Mouse (Mus musculus): ENCODE measurements around the gene Unkl. TPM values are rescaled to one million over a fixed set of nuclear protein-coding genes. Genes with fewer than 3 reads are reported as not detected.

Unkl gene
- polyA plus RNA-seq, 1 experiment, result 20.2 TPM

DNA sequence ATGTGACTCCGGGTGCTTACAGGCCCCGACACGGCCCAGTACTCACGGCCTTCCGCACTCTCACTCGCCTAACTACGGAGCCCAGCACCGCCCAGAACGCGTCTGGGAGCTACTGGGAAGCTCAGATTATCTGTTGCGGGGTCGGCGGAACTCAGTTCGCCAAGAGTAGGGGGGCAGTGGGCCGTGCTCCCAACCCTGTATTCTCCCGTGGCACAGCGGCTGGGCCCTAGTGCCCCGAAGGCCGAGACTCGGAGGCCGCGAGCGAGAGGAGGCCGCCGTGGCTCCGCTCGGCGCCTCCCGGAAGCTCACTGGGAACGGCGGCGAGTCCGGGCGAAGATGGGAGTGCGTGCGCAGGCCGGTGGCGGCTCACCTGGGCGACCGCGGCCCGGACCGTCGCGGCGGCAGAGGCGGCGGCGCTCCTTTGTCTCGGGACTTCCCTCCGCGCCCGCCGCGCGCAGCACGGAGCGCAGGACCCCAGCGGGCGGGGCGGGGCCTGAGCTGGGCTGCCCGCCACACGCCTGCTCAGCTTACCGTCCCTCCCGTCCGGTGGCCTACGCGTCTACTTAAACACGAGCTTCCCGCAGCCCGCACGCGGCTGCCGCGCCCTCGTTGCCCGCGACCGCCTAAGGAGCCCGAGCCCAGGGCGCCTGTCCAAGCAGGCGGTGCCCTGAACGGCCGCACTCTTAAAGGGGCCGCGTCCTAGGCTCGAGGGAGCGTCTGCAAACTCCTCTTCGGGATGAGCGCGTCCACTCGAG is 84.9 kb downstream of the Unkl start:
- Histone ChIP-seq H3K9me3 (no peaks in the 10 kb centered on the region), H3K27me3 (replicated peaks) (peaks cover 5% of the 10 kb centered on the region), H3K4me1 (peaks cover 54% of the 10 kb centered on the region), H3K4me3 (replicated peaks) (peak overlapping the region; percentile 95), H3K36me3 (replicated peaks; ENCODE audit: low read length) (peaks cover 29% of the 10 kb centered on the region)
- TF ChIP-seq FLI1 (IDR thresholded peaks at IDR 0.05; ENCODE audit: low read length) (no peak), GATA1 (IDR thresholded peaks at IDR 0.05; ENCODE audit: borderline replicate concordance, low read length) (no peak)

DNA sequence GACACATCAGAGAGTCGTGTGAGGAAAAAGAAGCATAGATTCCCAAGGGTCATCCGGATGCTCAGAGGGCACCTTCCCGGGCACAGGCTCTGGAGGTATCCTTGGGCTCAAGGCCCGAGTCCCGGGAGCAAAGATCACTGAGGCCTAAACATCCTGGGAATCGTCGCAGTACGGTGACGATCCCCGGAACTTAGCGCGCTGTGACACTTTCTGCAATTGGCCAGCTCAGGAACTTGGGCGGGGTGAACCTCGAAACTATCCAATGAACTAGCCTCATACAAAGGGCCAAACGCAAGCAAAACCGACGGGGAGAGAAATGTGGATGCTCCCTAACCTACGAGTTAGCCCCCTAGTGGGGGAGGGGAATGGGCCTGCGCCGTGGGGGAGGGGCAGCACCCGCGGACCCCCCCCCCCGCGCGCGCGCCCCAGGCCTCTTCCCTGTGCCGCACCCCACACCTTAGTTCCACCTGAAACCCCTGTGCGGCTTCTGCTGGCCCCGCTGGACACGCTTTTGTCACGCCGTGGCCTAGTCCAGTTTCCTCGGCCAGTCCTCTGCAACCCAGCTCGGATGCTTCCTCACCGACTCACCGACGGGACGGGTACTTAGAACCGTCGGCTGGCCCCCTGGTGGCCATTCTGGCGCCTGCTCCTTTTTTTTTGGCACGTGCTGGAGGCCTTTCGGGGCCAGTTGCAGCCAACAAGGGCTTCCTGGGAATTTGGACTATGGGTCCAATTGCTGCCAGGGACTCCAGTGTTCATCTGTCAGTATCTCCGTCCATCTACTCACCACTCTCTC is 85.7 kb downstream of the Unkl start:
- H3K9me3 ChIP-seq, result no peaks in the 10 kb centered on the region
- TF ChIP-seq FLI1 (IDR thresholded peaks at IDR 0.05; ENCODE audit: low read length) (no peak), GATA1 (IDR thresholded peaks at IDR 0.05; ENCODE audit: borderline replicate concordance, low read length) (no peak)
- peak overlapping the region; percentile 95 for H3K4me3 ChIP-seq (replicated peaks)
- H3K27me3 ChIP-seq (replicated peaks), result peaks cover 7% of the 10 kb centered on the region
- H3K4me1 ChIP-seq, result peaks cover 48% of the 10 kb centered on the region
- H3K36me3 ChIP-seq (replicated peaks; ENCODE audit: low read length), result peaks cover 21% of the 10 kb centered on the region

DNA sequence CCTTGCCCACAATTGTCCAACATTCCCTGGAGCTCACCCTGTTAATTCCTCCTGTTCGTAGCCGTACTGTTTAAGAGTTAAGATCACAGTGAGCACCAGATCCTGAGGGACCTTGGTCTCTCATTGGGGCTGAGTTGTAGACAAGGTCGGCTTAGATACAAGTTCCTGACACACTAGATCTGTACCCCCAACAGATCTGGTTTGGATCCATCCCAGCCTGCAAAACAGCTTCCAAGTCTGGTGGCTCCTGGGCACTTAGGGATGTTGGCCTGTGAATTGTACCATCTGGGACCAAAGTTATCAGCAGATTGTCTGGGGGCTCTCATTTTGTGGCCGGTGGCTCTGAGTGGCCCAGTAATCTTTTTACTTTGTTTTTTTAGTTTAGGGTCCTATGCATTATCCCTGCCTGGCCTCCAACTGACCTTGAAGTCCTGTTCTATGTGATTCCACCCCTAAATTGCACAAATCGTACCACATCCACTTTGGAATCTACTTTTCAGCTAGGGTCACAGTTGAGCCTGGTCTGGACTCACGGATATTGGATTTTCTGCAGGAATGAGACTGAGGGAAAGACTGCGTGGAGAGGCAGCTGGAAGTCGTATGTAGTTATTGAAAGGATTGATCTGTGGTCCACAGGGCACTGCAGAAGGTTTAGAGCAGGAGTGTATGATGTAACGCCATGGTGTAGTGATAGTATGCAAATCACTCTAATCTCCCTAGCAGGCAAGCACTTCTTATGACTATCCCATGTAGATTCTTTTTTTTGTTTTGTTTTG is 86.6 kb downstream of the Unkl start, which contains the start of gene Ube2i:
Gene Ube2i (minus strand): TSS at position 52 of the 776 bp plus-strand sequence.
- Histone ChIP-seq H3K36me3 (replicated peaks; ENCODE audit: low read length) (peaks cover 12% of the 10 kb centered on the region), H3K4me1 (peaks cover 45% of the 10 kb centered on the region), H3K27me3 (replicated peaks) (peaks cover 9% of the 10 kb centered on the region), H3K4me3 (replicated peaks) (peak within 1 kb of the TSS; percentile 95), H3K9me3 (no peaks in the 10 kb centered on the region)
- TF ChIP-seq GATA1 (IDR thresholded peaks at IDR 0.05; ENCODE audit: borderline replicate concordance, low read length), result no peak
- TF ChIP-seq FLI1 (IDR thresholded peaks at IDR 0.05; ENCODE audit: low read length), result no peak

DNA sequence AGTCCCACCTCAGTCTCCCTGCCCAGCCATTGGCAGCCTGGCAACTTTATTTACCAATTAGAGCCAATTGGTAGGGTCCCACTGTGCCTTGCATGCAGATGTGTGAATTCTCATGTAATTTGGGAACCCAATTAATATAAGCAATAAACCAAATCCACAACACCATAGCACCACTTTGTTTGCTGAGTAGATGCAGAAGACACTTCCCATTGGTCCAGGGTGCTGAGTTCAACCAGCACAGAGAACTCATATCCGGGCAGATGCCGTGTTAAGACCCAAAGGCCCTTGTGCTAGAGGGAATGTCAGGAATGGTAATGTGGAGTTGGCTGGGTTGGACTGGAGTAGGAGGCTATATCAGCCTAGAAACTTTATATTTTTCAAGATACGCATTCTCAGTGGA is 87.6 kb downstream of the Unkl start:
- Histone ChIP-seq H3K9me3 (no peaks in the 10 kb centered on the region), H3K4me1 (peaks cover 35% of the 10 kb centered on the region), H3K36me3 (replicated peaks; ENCODE audit: low read length) (peaks cover 2% of the 10 kb centered on the region), H3K27me3 (replicated peaks) (peaks cover 9% of the 10 kb centered on the region), H3K4me3 (replicated peaks) (no peak overlapping the region)
- TF ChIP-seq GATA1 (IDR thresholded peaks at IDR 0.05; ENCODE audit: borderline replicate concordance, low read length), result no peak
- no peak for TF ChIP-seq FLI1 (IDR thresholded peaks at IDR 0.05; ENCODE audit: low read length)

- no peak for TF ChIP-seq FLI1 (IDR thresholded peaks at IDR 0.05; ENCODE audit: low read length)
- no peak for TF ChIP-seq GATA1 (IDR thresholded peaks at IDR 0.05; ENCODE audit: borderline replicate concordance, low read length)
- Histone ChIP-seq H3K27me3 (replicated peaks) (peaks cover 7% of the 10 kb centered on the region), H3K9me3 (peaks cover 4% of the 10 kb centered on the region; the same call in 1 of the 2 replicates), H3K4me1 (peaks cover 20% of the 10 kb centered on the region), H3K4me3 (replicated peaks) (no peak overlapping the region), H3K36me3 (replicated peaks; ENCODE audit: low read length) (no peaks in the 10 kb centered on the region)
These were observed 93.9 kb downstream of the Unkl start for GRCm38 (mm10) chr17:25282133-25282532.

Other genes with a start within 250 kb of the Unkl start
- 3.5 and 8.6 TPM in 2 replicates for gene Jpt2, start 227.7 kb upstream of the Unkl start, polyA plus RNA-seq (2012; ENCODE audit: insufficient read depth, low replicate concordance)
- gene Cramp1l, start 172.6 kb upstream of the Unkl start, polyA plus RNA-seq (2012; ENCODE audit: insufficient read depth, low replicate concordance), result 4.5 and 5.5 TPM in 2 replicates
- gene Ift140, start 172.3 kb upstream of the Unkl start, polyA plus RNA-seq (2012; ENCODE audit: insufficient read depth, low replicate concordance), result 6.9 and 7.4 TPM in 2 replicates
- not detected in 2 replicates for gene Tmem204, start 104.8 kb upstream of the Unkl start, polyA plus RNA-seq (2012; ENCODE audit: insufficient read depth, low replicate concordance)
- gene Telo2, start 72.4 kb upstream of the Unkl start, polyA plus RNA-seq (2012; ENCODE audit: insufficient read depth, low replicate concordance), result 9.1 and 27.2 TPM in 2 replicates
- 0.12 TPM in 1 of 2 replicates, not detected in the other for gene Ptx4, start 67.6 kb upstream of the Unkl start, polyA plus RNA-seq (2012; ENCODE audit: insufficient read depth, low replicate concordance)
- gene Clcn7, start 55.0 kb upstream of the Unkl start, polyA plus RNA-seq (2012; ENCODE audit: insufficient read depth, low replicate concordance), result 17.8 and 22.0 TPM in 2 replicates
- gene Ccdc154, start 25.9 kb upstream of the Unkl start, polyA plus RNA-seq (2012; ENCODE audit: insufficient read depth, low replicate concordance), result not detected in 2 replicates
- gene Gm38655, start 12.9 kb upstream of the Unkl start, polyA plus RNA-seq (2012; ENCODE audit: insufficient read depth, low replicate concordance), result not detected in 2 replicates
- gene BC003965, start 3.8 kb upstream of the Unkl start, polyA plus RNA-seq (2012; ENCODE audit: insufficient read depth, low replicate concordance), result 31.5 and 33.2 TPM in 2 replicates
- gene Gnptg, start 51.7 kb downstream of the Unkl start, polyA plus RNA-seq (2012; ENCODE audit: insufficient read depth, low replicate concordance), result 27.2 and 30.1 TPM in 2 replicates
- gene Tsr3, start 51.8 kb downstream of the Unkl start, polyA plus RNA-seq (2012; ENCODE audit: insufficient read depth, low replicate concordance), result 12.5 and 25.4 TPM in 2 replicates
- 1.7 and 2.7 TPM in 2 replicates for gene Baiap3, start 68.0 kb downstream of the Unkl start, polyA plus RNA-seq (2012; ENCODE audit: insufficient read depth, low replicate concordance)
- 72.7 and 190 TPM in 2 replicates for gene Ube2i, start 86.2 kb downstream of the Unkl start, polyA plus RNA-seq (2012; ENCODE audit: insufficient read depth, low replicate concordance)
- gene Prss34, start 110.0 kb downstream of the Unkl start, polyA plus RNA-seq (2012; ENCODE audit: insufficient read depth, low replicate concordance), result 1.5 and 34.1 TPM in 2 replicates
- gene Prss28, start 120.2 kb downstream of the Unkl start, polyA plus RNA-seq (2012; ENCODE audit: insufficient read depth, low replicate concordance), result 0.68 TPM in 1 of 2 replicates, not detected in the other
- gene Prss29, start 130.3 kb downstream of the Unkl start, polyA plus RNA-seq (2012; ENCODE audit: insufficient read depth, low replicate concordance), result not detected in 2 replicates
- gene Tpsab1, start 157.2 kb downstream of the Unkl start, polyA plus RNA-seq (2012; ENCODE audit: insufficient read depth, low replicate concordance), result 0.23 TPM in 1 of 2 replicates, not detected in the other
- gene Tpsb2, start 177.9 kb downstream of the Unkl start, polyA plus RNA-seq (2012; ENCODE audit: insufficient read depth, low replicate concordance), result 0.26 TPM in 1 of 2 replicates, not detected in the other
- not detected in 2 replicates for gene Tpsg1, start 180.9 kb downstream of the Unkl start, polyA plus RNA-seq (2012; ENCODE audit: insufficient read depth, low replicate concordance)
- gene Cacna1h, start 245.4 kb downstream of the Unkl start, polyA plus RNA-seq (2012; ENCODE audit: insufficient read depth, low replicate concordance), result not detected in 2 replicates